ENCODE assay signal across 8 mouse cellular contexts in genomic region chr3:93015460-93016104, GRCm38 (mm10). TPM values are rescaled to one million over a fixed set of nuclear protein-coding genes. Genes with fewer than 3 reads are reported as not detected.
DNase-seq lines count a peak whose midpoint lies in the region; ATAC-seq and TF ChIP-seq lines count a peak whose summit lies in the region.

Gene Crct1 (minus strand): TSS chr3:93015687.

- ATAC-seq in limb, embryonic 12.5 days (ENCODE audit: insufficient number of reproducible peaks, insufficient read depth, low FRiP score, low TSS enrichment, low read depth) = no peak

- H3K4me2 ChIP-seq in limb, embryonic 12.5 days = peak within 1 kb of the TSS; percentile 79

- TF ChIP-seq POLR2A in embryonic fibroblast, embryonic 13.5 days (IDR thresholded peaks at IDR 0.05; ENCODE audit: low read depth, low read length) = no peak
- no peak for TF ChIP-seq POLR2A in olfactory bulb, adult 2 months (IDR thresholded peaks at IDR 0.05; ENCODE audit: insufficient read depth, low read depth, low read length)
- TF ChIP-seq POLR2A in thymus, adult 2 months (IDR thresholded peaks at IDR 0.05; ENCODE audit: control insufficient read depth, extremely low read depth, insufficient read depth, low read length, poor library complexity) = no peak

- peaks cover 15% of the 10 kb centered on the region; the same call in 1 of the 2 replicates for H3K27me3 ChIP-seq in limb, embryonic 12.5 days
- no peaks in the 10 kb centered on the region; the same call in 1 of the 2 replicates for H3K27me3 ChIP-seq in thymus, adult 2 months (ENCODE audit: control insufficient read depth, insufficient read depth, low read length)

- H3K4me3 ChIP-seq in layer of hippocampus, adult 2 months = peak within 1 kb of the TSS; percentile 52
- peak within 1 kb of the TSS; percentile 13; the same call in 1 of the 2 replicates for H3K4me3 ChIP-seq in embryonic fibroblast, embryonic 13.5 days (ENCODE audit: insufficient read depth, low read length)
- peak within 1 kb of the TSS; percentile 48 for H3K4me3 ChIP-seq in limb, embryonic 12.5 days (replicated peaks)
- H3K4me3 ChIP-seq in olfactory bulb, adult 2 months (ENCODE audit: insufficient read depth, low read depth, low read length) = peak within 1 kb of the TSS; percentile 39
- H3K4me3 ChIP-seq in thymus, adult 2 months (ENCODE audit: control insufficient read depth, insufficient read depth, low read length) = no peak within 1 kb of the TSS

- no peak for DNase-seq in layer of hippocampus, adult 2 months (ENCODE audit: low spot score in 2 of 2)
- DNase-seq in layer of hippocampus, adult 11-12 months (ENCODE audit: low spot score) = no peak
- no peak for DNase-seq in thymus, adult 2 months
- no peak for DNase-seq in layer of hippocampus, adult 9-11 months
- no peak for DNase-seq in layer of hippocampus, postnatal 14 days (ENCODE audit: low spot score in 2 of 2)

- peak within 1 kb of the TSS; percentile 58 for H3K9ac ChIP-seq in limb, embryonic 12.5 days (replicated peaks)

- H3K4me1 ChIP-seq in embryonic fibroblast, embryonic 13.5 days (ENCODE audit: control insufficient read depth, insufficient read depth, low read length) = peaks cover 9% of the 10 kb centered on the region; the same call in 1 of the 2 replicates
- H3K4me1 ChIP-seq in limb, embryonic 12.5 days (replicated peaks) = no peaks in the 10 kb centered on the region
- H3K4me1 ChIP-seq in olfactory bulb, adult 2 months (ENCODE audit: control insufficient read depth, insufficient read depth, low read length) = no peaks in the 10 kb centered on the region
- no peaks in the 10 kb centered on the region for H3K4me1 ChIP-seq in thymus, adult 2 months (replicated peaks; ENCODE audit: control insufficient read depth, insufficient read depth, low read length)

- TF ChIP-seq CTCF in layer of hippocampus, adult 2 months (conservative IDR thresholded peaks at IDR 0.05) = no peak
- no peak for TF ChIP-seq CTCF in embryonic fibroblast, embryonic 13.5 days (IDR thresholded peaks at IDR 0.05; ENCODE audit: borderline replicate concordance, insufficient read depth, low read length)
- no peak for TF ChIP-seq CTCF in olfactory bulb, adult 2 months (IDR thresholded peaks at IDR 0.05; ENCODE audit: insufficient read depth, low read depth, low read length)
- no peak for TF ChIP-seq CTCF in thymus, adult 2 months (IDR thresholded peaks at IDR 0.05; ENCODE audit: borderline replicate concordance, control insufficient read depth, extremely low read depth, insufficient read depth, low read length, poor library complexity)

- 57% methylated on average over 4 of the region's 4 CpGs for WGBS in limb, embryonic 12.5 days
- WGBS in olfactory bulb, adult 2 months = 67% methylated on average over 4 of the region's 4 CpGs
- 49% methylated on average over 4 of the region's 4 CpGs for WGBS in thymus, adult 2 months

- no peak within 1 kb of the TSS for H3K27ac ChIP-seq in layer of hippocampus, adult 2 months
- H3K27ac ChIP-seq in embryonic fibroblast, embryonic 13.5 days (ENCODE audit: insufficient read depth, low read length) = 0 out of 2 replicates have a peak within 1 kb of the TSS, but pooled peaks have one; percentile 19
- peak within 1 kb of the TSS; percentile 18; the same call in 1 of the 2 replicates for H3K27ac ChIP-seq in limb, embryonic 12.5 days
- H3K27ac ChIP-seq in olfactory bulb, adult 2 months (ENCODE audit: insufficient read depth, low read depth, low read length) = no peak within 1 kb of the TSS
- H3K27ac ChIP-seq in thymus, adult 2 months (ENCODE audit: control insufficient read depth, insufficient read depth, low read length) = no peak within 1 kb of the TSS

- no peaks in the 10 kb centered on the region for H3K36me3 ChIP-seq in limb, embryonic 12.5 days
- no peaks in the 10 kb centered on the region for H3K36me3 ChIP-seq in thymus, adult 2 months (ENCODE audit: control insufficient read depth, insufficient read depth, low read length)

- H3K9me3 ChIP-seq in limb, embryonic 12.5 days = no peaks in the 10 kb centered on the region

RNA-seq across cellular contexts. Expression of gene Crct1, which starts in this region (rescaled TPM):
- not detected for total RNA-seq in layer of hippocampus, adult 2 months (2021)
- 0.74 and 1.4 TPM in 2 replicates for polyA plus RNA-seq in embryonic fibroblast, embryonic 13.5 days (2011; ENCODE audit: insufficient read length, low read depth, missing spikeins)
- not detected in 2 replicates for polyA plus RNA-seq in limb, embryonic 12.5 days (2016; fragmentation: Nextera tagmentation; extraction: Ambion mirVana)
- not detected in 2 replicates for polyA plus RNA-seq in olfactory bulb, adult 2 months (2012; ENCODE audit: insufficient read depth, insufficient read length, low replicate concordance, missing spikeins)
- polyA plus RNA-seq in thymus, adult 2 months (2012; rRNA removed) = 3.1 and 3.9 TPM in 2 replicates
- total RNA-seq in layer of hippocampus, postnatal 14 days (2021) = not detected

Comparison
In these comparisons a context has a peak if more than half of its experiments do, and no peak if none do; other contexts are left out.
1. H3K27ac ChIP-seq: peak in embryonic fibroblast, embryonic 13.5 days (single experiment) and limb, embryonic 12.5 days (single experiment); none in layer of hippocampus, adult 2 months (single experiment), olfactory bulb, adult 2 months (single experiment) and thymus, adult 2 months (single experiment).